Mouse (Mus musculus) ES-E14 (cell line): Measurements from ENCODE around the gene Sdr9c7.

Experiments
- CHD2 ChIP-seq: IDR thresholded peaks from 2 replicates; pipeline ENCODE4 v1.6.1; 2014; ENCODE audit warnings: mild to moderate bottlenecking, low read depth, low read length, inconsistent platforms
- HCFC1 ChIP-seq: IDR thresholded peaks from 2 replicates; pipeline ENCODE4 v1.6.1; 2012; ENCODE audit warnings: low read length, inconsistent platforms, borderline replicate concordance; ENCODE audit not compliant: insufficient read depth
- MAFK ChIP-seq: IDR thresholded peaks from 2 replicates; pipeline ENCODE4 v1.6.1; 2014; ENCODE audit warnings: mild to moderate bottlenecking, low read depth, low read length, inconsistent platforms; ENCODE audit not compliant: insufficient read depth
- ZC3H11A ChIP-seq: IDR thresholded peaks from 2 replicates; pipeline ENCODE4 v1.6.1; 2012; ENCODE audit warnings: low read depth, mild to moderate bottlenecking, inconsistent platforms, low read length, borderline replicate concordance
- ZNF384 ChIP-seq: IDR thresholded peaks from 2 replicates; pipeline ENCODE4 v1.6.1; 2012; ENCODE audit warnings: low read depth, low read length, inconsistent platforms

DNA sequence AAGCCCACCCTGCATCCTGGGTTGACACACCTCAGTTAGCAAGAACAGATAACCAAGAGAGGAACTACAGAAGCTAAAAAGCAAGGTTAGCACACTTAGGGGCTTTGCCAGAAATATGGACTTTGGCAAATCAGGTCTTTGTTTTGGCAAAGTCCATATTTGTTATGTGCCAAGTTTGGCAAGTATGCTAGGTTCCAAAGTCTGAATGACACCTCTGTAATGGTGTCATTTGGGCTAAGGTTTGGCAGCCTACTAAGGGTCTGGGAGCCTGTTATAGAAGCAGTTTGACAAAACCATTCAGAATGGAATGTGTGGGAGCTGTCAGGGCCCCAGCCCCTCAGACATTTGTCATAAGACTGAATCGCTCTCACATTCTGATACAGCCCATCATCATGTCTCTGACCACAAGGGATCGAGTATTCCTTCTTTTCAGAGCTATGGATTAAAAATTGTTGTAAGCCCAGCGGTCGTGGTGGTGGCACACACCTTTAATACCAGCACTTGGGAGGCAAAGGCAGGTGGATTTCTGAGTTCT lies 51.3 kb downstream of the Sdr9c7 start:
- TF ChIP-seq ZNF384 (no peak), CHD2 (no peak), HCFC1 (no peak), MAFK (no peak), ZC3H11A (no peak)
